Mouse (Mus musculus) heart, postnatal 0 days (tissue): ENCODE measurements around the gene Rbfox1. TPM values are rescaled to one million over a fixed set of nuclear protein-coding genes. Genes with fewer than 3 reads are reported as not detected.
A peak's percentile ranks its signal among the peaks of the same experiment; 100 is the strongest.

Experiments
- ATAC-seq: fragments of 200-750 bp; cut with Nextera tagmentation; 2 replicates; pipeline ENCODE4 v1.8.0; 2017; ENCODE audit warnings: low read depth, moderate number of reproducible peaks, moderate library complexity; ENCODE audit not compliant: insufficient read depth
- DNase-seq: peaks from one replicate; pipeline ENCODE4 v3.0.0-alpha.2; 2016; ENCODE audit warnings: low spot score
- H3K27ac ChIP-seq: fragments of 300-500 bp; sonication (generic); 2 replicates; pipeline ENCODE4 v1.5.1; 2014; ENCODE audit warnings: low read depth, mild to moderate bottlenecking
- H3K27me3 ChIP-seq: fragments of 300-500 bp; sonication (generic); 2 replicates; pipeline ENCODE4 v1.6.1; 2014; ENCODE audit warnings: low read length, mixed read lengths; ENCODE audit not compliant: control insufficient read depth, insufficient read depth
- H3K36me3 ChIP-seq: fragments of 300-500 bp; sonication (generic); replicated peaks from 2 replicates; pipeline ENCODE4 v1.6.1; 2014; ENCODE audit warnings: low read length, mixed read lengths; ENCODE audit not compliant: control insufficient read depth, insufficient read depth
- H3K4me1 ChIP-seq: fragments of 300-500 bp; sonication (generic); 2 replicates; pipeline ENCODE4 v1.6.1; 2014; ENCODE audit warnings: antibody characterized with exemption; ENCODE audit not compliant: control insufficient read depth, insufficient read depth
- H3K4me2 ChIP-seq: fragments of 300-500 bp; sonication (generic); 2 replicates; pipeline ENCODE4 v1.6.1; 2014; ENCODE audit warnings: low read depth, mild to moderate bottlenecking, low read length, moderate library complexity
- H3K4me3 ChIP-seq: fragments of 300-500 bp; sonication (generic); 2 replicates; pipeline ENCODE4 v1.5.1; 2014; ENCODE audit warnings: low read depth, low read length
- H3K9ac ChIP-seq: fragments of 300-500 bp; sonication (generic); replicated peaks from 2 replicates; pipeline ENCODE4 v1.6.1; 2014; ENCODE audit warnings: low read depth, low read length, mixed read lengths
- H3K9me3 ChIP-seq: fragments of 300-500 bp; sonication (generic); replicated peaks from 2 replicates; pipeline ENCODE4 v1.6.1; 2016; ENCODE audit warnings: low read length; ENCODE audit not compliant: control insufficient read depth
- CTCF ChIP-seq: IDR thresholded peaks from 2 replicates; pipeline ENCODE4 v1.5.1; 2016; ENCODE audit warnings: antibody characterized with exemption, control low read depth, low read depth
- EP300 ChIP-seq: IDR thresholded peaks from 2 replicates; pipeline ENCODE4 v1.6.1; 2016; ENCODE audit warnings: antibody characterized with exemption, low read depth
- WGBS: fragments of 180-500 bp; shearing (Covaris S2); extraction: QIAGEN DNeasy Blood & Tissue Kit; methylation state at CpG from one replicate; pipeline ENCODE4 v1.1.7; 2014; 5-methylcytosine and 5-hydroxymethylcytosine counted together
- polyA plus RNA-seq: library from polyadenylated mRNA; unstranded; fragments of >200 nt; fragmentation: Nextera tagmentation; extraction: Ambion mirVana; gene quantifications from 2 replicates; pipeline ENCODE4 v1.2.1, GENCODE M21; 2015
- total RNA-seq: library from RNA; depleted of rRNA; stranded (reverse); fragments of >200 nt; gene quantifications from 2 replicates; pipeline ENCODE4 v1.2.3, GENCODE M21; 2014; ENCODE audit warnings: low replicate concordance

The Rbfox1 gene
- total and polyA plus RNA-seq, 2 experiments from 2014 or later, result 6.0 to 15.3 TPM

DNA sequence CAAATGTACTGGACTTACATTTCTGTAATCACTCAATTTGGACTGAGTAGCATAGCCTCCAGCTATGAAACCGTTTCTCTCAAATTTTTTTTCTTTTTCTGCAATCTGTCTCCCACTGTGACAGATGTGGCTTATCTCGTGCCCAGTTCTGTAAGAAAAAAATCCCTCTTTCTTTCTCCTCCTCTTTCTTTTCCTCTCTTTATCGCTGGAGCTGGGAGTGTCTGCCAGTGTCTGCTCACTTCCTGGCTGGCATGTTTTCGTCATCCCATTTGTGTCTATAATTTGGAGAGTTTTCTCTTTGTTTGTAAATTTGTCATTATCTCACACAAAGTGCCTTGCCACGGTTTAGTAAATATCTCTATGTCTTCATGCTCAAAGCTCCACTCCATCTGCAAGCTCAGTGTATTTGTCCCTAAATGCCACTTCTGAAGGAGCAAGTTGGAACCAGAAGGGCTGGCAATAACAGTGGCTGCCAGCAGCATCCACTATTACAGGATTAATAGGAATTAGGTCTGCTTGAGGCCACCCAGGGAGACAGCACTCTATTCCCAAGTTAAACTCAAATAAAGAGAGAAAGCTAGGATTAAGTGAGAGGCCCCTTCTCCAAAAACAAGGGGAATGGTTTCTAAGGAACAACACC, 228.8 kb downstream of the Rbfox1 start:
- no peak for TF ChIP-seq CTCF
- TF ChIP-seq EP300, result no peak
- no peak overlapping the region for H3K27ac ChIP-seq
- no peaks in the 10 kb centered on the region for H3K36me3 ChIP-seq
- ATAC-seq, result no peak
- H3K27me3 ChIP-seq, result no peaks in the 10 kb centered on the region
- no peaks in the 10 kb centered on the region for H3K9me3 ChIP-seq
- H3K9ac ChIP-seq, result no peak overlapping the region
- WGBS, result 31% methylated on average over 5 of the region's 5 CpGs
- no peak for DNase-seq
- no peaks in the 10 kb centered on the region for H3K4me1 ChIP-seq
- no peak overlapping the region for H3K4me2 ChIP-seq
- no peak overlapping the region for H3K4me3 ChIP-seq

DNA sequence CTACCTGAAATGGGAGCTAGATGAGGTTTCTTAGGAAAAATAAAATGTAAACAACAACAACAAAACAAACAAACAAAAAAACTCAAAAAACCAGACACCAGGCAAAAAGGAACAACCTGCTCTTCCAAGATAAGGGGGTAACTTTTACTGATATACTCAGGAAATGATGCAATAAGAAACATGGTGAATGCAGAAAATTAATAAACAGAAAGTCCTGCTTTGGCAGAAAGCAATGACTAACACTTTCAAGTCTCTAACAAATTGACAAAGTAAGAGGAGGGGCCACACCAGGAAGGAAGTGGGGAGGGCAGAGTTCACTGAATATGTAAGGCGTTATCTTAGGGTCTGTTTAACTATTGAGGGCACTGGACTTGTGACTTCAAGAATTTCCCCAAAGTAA, 234.3 kb downstream of the Rbfox1 start:
- TF ChIP-seq CTCF (no peak), EP300 (no peak)
- Histone ChIP-seq H3K9ac (no peak overlapping the region), H3K9me3 (no peaks in the 10 kb centered on the region), H3K27me3 (no peaks in the 10 kb centered on the region), H3K36me3 (no peaks in the 10 kb centered on the region), H3K4me2 (no peak overlapping the region), H3K27ac (no peak overlapping the region), H3K4me3 (no peak overlapping the region), H3K4me1 (no peaks in the 10 kb centered on the region)
- 20% methylated on average over 1 of the region's 1 CpGs for WGBS
- ATAC-seq (no peak), DNase-seq (no peak)

DNA sequence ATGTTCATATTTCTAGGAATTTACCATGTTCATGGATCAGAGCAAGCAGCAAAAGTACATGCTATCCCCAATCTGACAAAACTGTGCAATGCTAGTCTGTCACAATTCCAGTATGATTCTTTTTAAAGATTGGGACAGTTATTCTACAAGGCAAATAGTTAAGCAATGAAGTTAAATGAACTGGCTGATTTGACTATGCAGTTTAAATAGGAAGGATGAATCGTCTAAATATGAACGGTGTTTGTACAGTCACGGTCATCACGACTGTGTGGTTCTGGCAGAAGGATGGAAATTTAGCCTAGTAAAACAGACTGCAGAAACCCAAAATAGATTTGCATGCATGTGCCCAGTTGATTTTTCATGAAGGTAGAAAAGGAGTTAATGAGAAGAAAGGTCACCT, 236.1 kb downstream of the Rbfox1 start:
- Histone ChIP-seq H3K9me3 (no peaks in the 10 kb centered on the region), H3K4me2 (no peak overlapping the region), H3K27ac (no peak overlapping the region), H3K4me3 (no peak overlapping the region), H3K9ac (no peak overlapping the region), H3K27me3 (no peaks in the 10 kb centered on the region), H3K36me3 (no peaks in the 10 kb centered on the region), H3K4me1 (no peaks in the 10 kb centered on the region)
- DNase-seq (no peak), ATAC-seq (no peak)
- WGBS, result 82% methylated on average over 4 of the region's 4 CpGs
- TF ChIP-seq CTCF (no peak), EP300 (no peak)

DNA sequence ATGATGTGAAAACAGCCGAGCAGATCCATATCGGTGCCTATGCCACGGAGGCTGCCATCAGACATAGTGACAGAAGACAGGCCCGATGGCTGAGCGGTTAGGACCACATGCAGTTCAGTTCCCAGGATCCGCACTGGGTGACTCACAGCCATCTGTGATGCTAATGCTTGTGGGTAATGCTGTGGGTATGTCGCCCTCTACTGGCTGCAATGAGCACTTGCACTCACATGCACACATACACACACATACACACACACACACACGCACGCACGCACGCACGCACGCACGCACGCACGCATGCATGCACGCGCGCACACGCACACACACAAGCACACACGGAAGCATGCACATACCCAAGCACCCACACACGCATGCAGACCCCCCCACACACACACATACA, 237.7 kb downstream of the Rbfox1 start:
- TF ChIP-seq EP300 (no peak), CTCF (0 out of 2 replicates have a peak, but pooled peaks have one; percentile 15)
- no peaks in the 10 kb centered on the region for H3K27me3 ChIP-seq
- no peak overlapping the region for H3K9ac ChIP-seq
- DNase-seq, result no peak
- 91% methylated on average over 21 of the region's 22 CpGs for WGBS
- no peak for ATAC-seq
- no peaks in the 10 kb centered on the region for H3K4me1 ChIP-seq
- H3K4me3 ChIP-seq, result no peak overlapping the region
- H3K9me3 ChIP-seq, result no peaks in the 10 kb centered on the region
- no peaks in the 10 kb centered on the region for H3K36me3 ChIP-seq
- no peak overlapping the region for H3K27ac ChIP-seq
- H3K4me2 ChIP-seq, result no peak overlapping the region

DNA sequence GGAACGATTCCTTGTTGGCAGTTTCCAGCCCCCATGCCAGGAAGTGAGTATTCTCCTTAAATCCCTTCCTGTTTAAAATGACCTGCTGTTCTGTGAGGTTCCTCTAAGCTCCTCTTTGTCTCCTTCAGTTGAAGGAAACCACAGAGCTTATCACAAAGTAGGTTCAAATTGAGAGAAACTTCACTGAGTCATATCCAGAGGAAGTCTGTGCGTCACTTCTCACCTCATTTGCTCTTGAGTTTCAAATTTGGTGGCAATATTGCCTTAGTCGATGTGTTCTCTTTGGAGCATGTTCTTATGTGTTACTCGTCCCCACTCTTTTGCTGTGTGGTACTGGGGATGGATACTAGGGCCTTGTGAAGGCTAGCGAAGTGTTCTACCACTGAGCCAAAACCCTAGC, 243.2 kb downstream of the Rbfox1 start:
- no peak for TF ChIP-seq CTCF
- no peak overlapping the region for H3K27ac ChIP-seq
- 61% methylated on average over 5 of the region's 5 CpGs for WGBS

DNA sequence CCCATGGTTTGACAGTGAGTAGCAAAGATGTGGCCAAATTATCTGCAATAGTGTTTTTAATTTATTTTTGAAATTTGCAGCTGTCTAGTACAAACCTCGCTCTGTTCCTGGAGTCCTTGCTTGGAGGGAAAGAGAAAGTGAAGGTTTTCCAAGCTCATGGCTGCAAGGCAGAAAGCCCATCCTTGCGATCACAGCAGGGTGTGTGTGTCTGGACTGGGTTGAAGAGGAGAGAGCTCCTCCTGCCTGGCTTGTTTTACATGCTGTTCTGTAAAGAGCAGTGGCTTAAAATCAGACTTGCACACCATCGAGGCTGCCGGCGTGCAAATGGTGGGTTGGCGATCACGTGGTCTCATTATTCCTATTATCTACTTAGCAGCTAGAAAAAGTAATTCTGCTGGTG, 249.9 kb downstream of the Rbfox1 start:
- no peak overlapping the region for H3K4me2 ChIP-seq
- TF ChIP-seq CTCF, result no peak
- no peak for TF ChIP-seq EP300
- no peak overlapping the region for H3K9ac ChIP-seq
- no peak for ATAC-seq
- H3K27me3 ChIP-seq, result no peaks in the 10 kb centered on the region
- no peak overlapping the region for H3K4me3 ChIP-seq
- no peaks in the 10 kb centered on the region for H3K4me1 ChIP-seq
- no peaks in the 10 kb centered on the region for H3K9me3 ChIP-seq
- no peak overlapping the region for H3K27ac ChIP-seq
- 78% methylated on average over 6 of the region's 7 CpGs for WGBS
- H3K36me3 ChIP-seq, result no peaks in the 10 kb centered on the region
- no peak for DNase-seq

More for the DNA sequence above, 243.2 kb downstream of the Rbfox1 start:
- H3K27me3 ChIP-seq, result no peaks in the 10 kb centered on the region
- H3K4me3 ChIP-seq, result no peak overlapping the region
- no peaks in the 10 kb centered on the region for H3K9me3 ChIP-seq
- H3K9ac ChIP-seq, result no peak overlapping the region
- DNase-seq, result no peak
- no peaks in the 10 kb centered on the region for H3K36me3 ChIP-seq
- no peak for ATAC-seq
- H3K4me2 ChIP-seq, result no peak overlapping the region
- no peaks in the 10 kb centered on the region for H3K4me1 ChIP-seq
